Mouse (Mus musculus): ENCODE measurements around the gene Lrriq4. TPM values are rescaled to one million over a fixed set of nuclear protein-coding genes. Genes with fewer than 3 reads are reported as not detected.
"Not testable (repeated sequence)": the region's sequence is repeated elsewhere in the genome, so short reads cannot be mapped to it uniquely, and the experiment has no call there.

The Lrriq4 gene
- total RNA-seq, 2 experiments from 2014 or later: not detected

GRCm38 (mm10) chr3:30658486-30658885 lies 14.2 kb downstream of the Lrriq4 start:
- no peak for DNase-seq (ENCODE audit: low spot score in 2 of 2)

GRCm38 (mm10) chr3:30683190-30683589 lies 38.9 kb downstream of the Lrriq4 start:
- DNase-seq (ENCODE audit: low spot score in 2 of 2): no peak

GRCm38 (mm10) chr3:30687216-30687615 lies 42.9 kb downstream of the Lrriq4 start:
- DNase-seq (ENCODE audit: low spot score in 2 of 2): no peak

GRCm38 (mm10) chr3:30690976-30691375 lies 46.7 kb downstream of the Lrriq4 start:
- DNase-seq (ENCODE audit: low spot score in 2 of 2): no peak

- DNase-seq (ENCODE audit: low spot score in 2 of 2): no peak
Measured at GRCm38 (mm10) chr3:30695661-30696060, 51.4 kb downstream of the Lrriq4 start.

GRCm38 (mm10) chr3:30696346-30696745 lies 52.0 kb downstream of the Lrriq4 start:
- DNase-seq (ENCODE audit: low spot score in 2 of 2): peak; percentile 56 to 67

GRCm38 (mm10) chr3:30697891-30698290 lies 53.6 kb downstream of the Lrriq4 start:
- DNase-seq (ENCODE audit: low spot score in 2 of 2): no peak

GRCm38 (mm10) chr3:30699711-30700505 lies 55.6 kb downstream of the Lrriq4 start, which contains the start of gene Lrrc31:
Gene Lrrc31, minus strand, starts transcription at chr3:30699843.
- not testable (repeated sequence) for DNase-seq (ENCODE audit: low spot score in 2 of 2)

GRCm38 (mm10) chr3:30705977-30706376 lies 61.7 kb downstream of the Lrriq4 start:
- DNase-seq (ENCODE audit: low spot score in 2 of 2): no peak

- no peak for DNase-seq (ENCODE audit: low spot score in 2 of 2)
Measured at GRCm38 (mm10) chr3:30706614-30707276, 62.4 kb downstream of the Lrriq4 start.

- no peak for DNase-seq (ENCODE audit: low spot score in 2 of 2)
Measured at GRCm38 (mm10) chr3:30710191-30710590, 65.9 kb downstream of the Lrriq4 start.

- no peak for DNase-seq (ENCODE audit: low spot score in 2 of 2)
Measured at GRCm38 (mm10) chr3:30713334-30713733, 69.0 kb downstream of the Lrriq4 start.

- DNase-seq (ENCODE audit: low spot score in 2 of 2): no peak
Measured at GRCm38 (mm10) chr3:30718649-30719048, 74.3 kb downstream of the Lrriq4 start.

Other genes starting within 250 kb of the Lrriq4 start
- gene Mecom, start 96.5 kb upstream of the Lrriq4 start, total RNA-seq (2021): 10 to 100 TPM in 1 of 2 experiments, 1 to 10 TPM in 1; 4.7 to 10.2 TPM
- gene Actrt3, start 44.6 kb upstream of the Lrriq4 start, total RNA-seq (2021): not detected
- 10 to 100 TPM; 17.3 to 23.3 TPM for gene Mynn, start 42.4 kb upstream of the Lrriq4 start, total RNA-seq (2021)
- gene Lrrc34, start 3.4 kb downstream of the Lrriq4 start, total RNA-seq (2021): not detected
- under 1 TPM in 1 of 2 experiments, not detected in 1; 0.19 TPM for gene Lrrc31, start 55.3 kb downstream of the Lrriq4 start, total RNA-seq (2021)
- not detected for gene Samd7, start 101.8 kb downstream of the Lrriq4 start, total RNA-seq (2021)
- 10 to 100 TPM; 93.4 to 98.8 TPM for gene Sec62, start 148.4 kb downstream of the Lrriq4 start, total RNA-seq (2021)
- 1 to 10 TPM; 1.2 to 1.8 TPM for gene Gpr160, start 211.4 kb downstream of the Lrriq4 start, total RNA-seq (2021)

Measured in adrenal gland, adult 18-20 months (tissue).